Mouse (Mus musculus): Measurements from ENCODE around the gene Morn1. TPM values are rescaled to one million over a fixed set of nuclear protein-coding genes. Genes with fewer than 3 reads are reported as not detected.
A peak's percentile ranks its signal among the peaks of the same experiment; 100 is the strongest.

The Morn1 gene
- polyA plus RNA-seq, 1 experiment from 2014 or later = 9.4 TPM

- H3K27me3 ChIP-seq (replicated peaks; ENCODE audit: insufficient read depth, low read length) = no peaks in the 10 kb centered on the region
- no peaks in the 10 kb centered on the region for H3K36me3 ChIP-seq (ENCODE audit: insufficient read depth, low read length)
- 0 out of 2 replicates have a peak overlapping the region, but pooled peaks have one; percentile 11 for H3K4me2 ChIP-seq (replicated peaks; ENCODE audit: low read depth, low read length)
- peak overlapping the region; percentile 89 for H3K27ac ChIP-seq (ENCODE audit: low read length)
- DNase-seq (ENCODE audit: low spot score) (peak; percentile 92), ATAC-seq (peak; percentile 85)
- no peaks in the 10 kb centered on the region for H3K9me3 ChIP-seq (ENCODE audit: low read length)
- TF ChIP-seq CTCF (IDR thresholded peaks at IDR 0.05) (no peak), EP300 (IDR thresholded peaks at IDR 0.05) (no peak)
- WGBS = 32% methylated on average over 12 of the region's 12 CpGs
- no peak overlapping the region; the same call in 1 of the 2 replicates for H3K9ac ChIP-seq (replicated peaks; ENCODE audit: low read depth)
- H3K4me1 ChIP-seq (ENCODE audit: insufficient read depth, low read depth, low read length) = peaks cover 14% of the 10 kb centered on the region
- H3K4me3 ChIP-seq (ENCODE audit: low read depth, low read length) = no peak overlapping the region
These were observed 57.6 kb downstream of the Morn1 start for GRCm38 (mm10) chr4:155143871-155144502.

- DNase-seq (ENCODE audit: low spot score) (no peak), ATAC-seq (no peak)
- H3K9me3 ChIP-seq (ENCODE audit: low read length) = no peaks in the 10 kb centered on the region
- H3K27ac ChIP-seq (ENCODE audit: low read length) = peak overlapping the region; percentile 89
- H3K4me3 ChIP-seq (ENCODE audit: low read depth, low read length) = no peak overlapping the region
- H3K4me1 ChIP-seq (ENCODE audit: insufficient read depth, low read depth, low read length) = peaks cover 20% of the 10 kb centered on the region
- H3K27me3 ChIP-seq (replicated peaks; ENCODE audit: insufficient read depth, low read length) = no peaks in the 10 kb centered on the region
- H3K4me2 ChIP-seq (replicated peaks; ENCODE audit: low read depth, low read length) = no peak overlapping the region
- WGBS = 42% methylated on average over 4 of the region's 4 CpGs
- no peak overlapping the region for H3K9ac ChIP-seq (replicated peaks; ENCODE audit: low read depth)
- TF ChIP-seq CTCF (IDR thresholded peaks at IDR 0.05) = peak; percentile 40
- no peak for TF ChIP-seq EP300 (IDR thresholded peaks at IDR 0.05)
- H3K36me3 ChIP-seq (ENCODE audit: insufficient read depth, low read length) = no peaks in the 10 kb centered on the region
These were observed 58.3 kb downstream of the Morn1 start for GRCm38 (mm10) chr4:155144548-155145180.

GRCm38 (mm10) chr4:155146107-155146823, 59.9 kb downstream of the Morn1 start:
- ATAC-seq (no peak), DNase-seq (ENCODE audit: low spot score) (no peak)
- 56% methylated on average over 14 of the region's 14 CpGs for WGBS
- H3K36me3 ChIP-seq (ENCODE audit: insufficient read depth, low read length) = no peaks in the 10 kb centered on the region
- H3K9me3 ChIP-seq (ENCODE audit: low read length) = no peaks in the 10 kb centered on the region
- H3K27me3 ChIP-seq (replicated peaks; ENCODE audit: insufficient read depth, low read length) = no peaks in the 10 kb centered on the region
- no peak overlapping the region for H3K4me2 ChIP-seq (replicated peaks; ENCODE audit: low read depth, low read length)
- H3K4me3 ChIP-seq (ENCODE audit: low read depth, low read length) = no peak overlapping the region
- H3K4me1 ChIP-seq (ENCODE audit: insufficient read depth, low read depth, low read length) = peaks cover 26% of the 10 kb centered on the region
- no peak for TF ChIP-seq EP300 (IDR thresholded peaks at IDR 0.05)
- TF ChIP-seq CTCF (IDR thresholded peaks at IDR 0.05) = no peak
- H3K9ac ChIP-seq (replicated peaks; ENCODE audit: low read depth) = no peak overlapping the region
- no peak overlapping the region for H3K27ac ChIP-seq (ENCODE audit: low read length)

- TF ChIP-seq CTCF (IDR thresholded peaks at IDR 0.05) = no peak
- 0 out of 2 replicates have a peak, but pooled peaks have one; percentile 27 for TF ChIP-seq EP300 (IDR thresholded peaks at IDR 0.05)
- H3K27me3 ChIP-seq (replicated peaks; ENCODE audit: insufficient read depth, low read length) = no peaks in the 10 kb centered on the region
- 58% methylated on average over 4 of the region's 4 CpGs for WGBS
- H3K4me3 ChIP-seq (ENCODE audit: low read depth, low read length) = no peak overlapping the region
- no peak overlapping the region for H3K4me2 ChIP-seq (replicated peaks; ENCODE audit: low read depth, low read length)
- peak overlapping the region; percentile 94 for H3K27ac ChIP-seq (ENCODE audit: low read length)
- H3K9me3 ChIP-seq (ENCODE audit: low read length) = no peaks in the 10 kb centered on the region
- no peak overlapping the region; the same call in 1 of the 2 replicates for H3K9ac ChIP-seq (replicated peaks; ENCODE audit: low read depth)
- DNase-seq (ENCODE audit: low spot score) (no peak), ATAC-seq (no peak)
- no peaks in the 10 kb centered on the region for H3K36me3 ChIP-seq (ENCODE audit: insufficient read depth, low read length)
- peaks cover 36% of the 10 kb centered on the region for H3K4me1 ChIP-seq (ENCODE audit: insufficient read depth, low read depth, low read length)
These were observed 62.1 kb downstream of the Morn1 start for GRCm38 (mm10) chr4:155148453-155148852.

- Histone ChIP-seq H3K4me3 (ENCODE audit: low read depth, low read length) (no peak overlapping the region), H3K27ac (ENCODE audit: low read length) (peak overlapping the region; percentile 94), H3K27me3 (replicated peaks; ENCODE audit: insufficient read depth, low read length) (no peaks in the 10 kb centered on the region), H3K36me3 (ENCODE audit: insufficient read depth, low read length) (no peaks in the 10 kb centered on the region), H3K4me2 (replicated peaks; ENCODE audit: low read depth, low read length) (no peak overlapping the region), H3K9me3 (ENCODE audit: low read length) (no peaks in the 10 kb centered on the region), H3K4me1 (ENCODE audit: insufficient read depth, low read depth, low read length) (peaks cover 34% of the 10 kb centered on the region), H3K9ac (replicated peaks; ENCODE audit: low read depth) (peak overlapping the region; percentile 5; the same call in 1 of the 2 replicates)
- ATAC-seq (peak; percentile 69), DNase-seq (ENCODE audit: low spot score) (peak; percentile 95)
- TF ChIP-seq CTCF (IDR thresholded peaks at IDR 0.05) (no peak), EP300 (IDR thresholded peaks at IDR 0.05) (no peak; the same call in 1 of the 2 replicates)
- WGBS = 33% methylated on average over 8 of the region's 8 CpGs
These were observed 62.7 kb downstream of the Morn1 start for GRCm38 (mm10) chr4:155148910-155149698.

All from lung, postnatal 0 days (tissue).